Mouse (Mus musculus) frontal cortex, postnatal 10 days (tissue): ENCODE data around the gene Emilin1.

Experiments used
- DNase-seq, 2 experiments: peaks; one replicate each; pipeline ENCODE4 v3.0.0; 2022; ENCODE audit warnings: low spot score in 2 of 2, mixed read lengths in 1 of 2

Emilin1 gene

GRCm38 (mm10) chr5:30959966-30960501 lies 46.8 kb downstream of the Emilin1 start, which contains the start of gene Preb:
TSS of gene Preb (minus strand) at chr5:30960361.
- DNase-seq, result peak; percentile 96 to 99

- DNase-seq, result no peak
Measured at GRCm38 (mm10) chr5:30960814-30961213, 47.6 kb downstream of the Emilin1 start.

- no peak for DNase-seq
Measured at GRCm38 (mm10) chr5:30961545-30962505, 48.6 kb downstream of the Emilin1 start.

GRCm38 (mm10) chr5:30963916-30964315 lies 50.7 kb downstream of the Emilin1 start:
- no peak for DNase-seq

- no peak for DNase-seq
Measured at GRCm38 (mm10) chr5:30966189-30966588, 53.0 kb downstream of the Emilin1 start.

GRCm38 (mm10) chr5:30968416-30968815 lies 55.2 kb downstream of the Emilin1 start, which contains the start of gene Tcf23:
TSS of gene Tcf23 (plus strand) at chr5:30968662.
- DNase-seq, result no peak

- DNase-seq, result no peak
Measured at GRCm38 (mm10) chr5:30969440-30969839, 56.2 kb downstream of the Emilin1 start.
